In the genomic region with DNA sequence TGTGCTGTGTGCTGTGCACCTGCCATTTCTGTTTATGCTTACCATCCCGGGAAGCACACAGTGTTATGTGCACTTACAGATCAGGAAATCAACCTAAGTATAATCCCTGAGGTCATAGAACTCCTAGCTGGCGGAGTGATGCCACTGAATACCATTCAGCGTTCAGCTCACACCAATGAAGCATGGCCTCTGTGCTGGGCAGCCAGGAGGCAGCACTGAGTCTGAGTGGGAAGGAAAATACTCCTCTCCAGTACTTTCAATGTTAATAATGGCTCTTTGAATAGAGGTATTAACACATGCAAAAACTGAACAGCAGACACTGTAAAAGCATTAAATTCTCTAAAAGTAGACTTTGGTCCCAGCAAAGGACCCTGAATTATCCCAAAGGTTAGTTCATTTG, we compare ENCODE assay signal across 11 mouse cellular contexts.
A peak's percentile ranks its signal among the peaks of the same experiment; 100 is the strongest.
DNase-seq lines count a peak whose midpoint lies in the region; TF ChIP-seq lines count a peak whose summit lies in the region.
"Had no signal": no experiment of that assay in that cellular context is flagged by ENCODE, and none has a peak within 500 bp of the region (broad histone marks: within the 10 kb centered on the region; RNA-seq: fewer than 3 reads in every experiment).

No protein-coding gene starts in this region.

- TF ChIP-seq POLR2A in ES-Bruce4 (IDR thresholded peaks at IDR 0.05; ENCODE audit: insufficient read depth, low read length), result no peak

- peak; percentile 34 for TF ChIP-seq CTCF in left cerebral cortex, adult 2 months (IDR thresholded peaks at IDR 0.05)
- peak; percentile 64 for TF ChIP-seq CTCF in ES-Bruce4 (IDR thresholded peaks at IDR 0.05; ENCODE audit: low read depth, low read length)

- no peak overlapping the region for H3K4me3 ChIP-seq in left cerebral cortex, adult 2 months
- H3K4me3 ChIP-seq in ES-Bruce4 (ENCODE audit: low read depth, low read length), result no peak overlapping the region
- H3K4me3 ChIP-seq: forebrain, embryonic 13.5 days; intestine, embryonic 15.5 days; limb, embryonic 12.5 days had no signal

- DNase-seq in cerebellum, postnatal 10 days, result peak; percentile 16 to 30
- no peak for DNase-seq in cerebellum, adult 9-10 months
- DNase-seq in left cerebral cortex, adult 2 months (ENCODE audit: extremely low spot score in 1 of 2, low spot score in 2 of 2), result no peak
- DNase-seq in left cerebral cortex, postnatal 36 days (ENCODE audit: low spot score in 2 of 2), result no peak
- peak; percentile 12 for DNase-seq in embryo, embryonic 11 days
- no peak for DNase-seq in MN1 (ENCODE audit: low spot score)
- DNase-seq in left cerebral cortex, postnatal 10 days (ENCODE audit: extremely low spot score in 1 of 2, low spot score in 2 of 2), result no peak

- intact Hi-C loops in left cerebral cortex, adult 2 months (cut with DNase I), result no loop called here
- intact Hi-C loops in left cerebral cortex, postnatal 36 days (cut with DNase I), result no loop called here
- intact Hi-C loops in left cerebral cortex, postnatal 10 days (cut with DNase I), result no loop called here

- no peaks in the 10 kb centered on the region; the same call in 1 of the 2 replicates for H3K27me3 ChIP-seq in ES-Bruce4 (ENCODE audit: control insufficient read depth, insufficient read depth, low read length, poor library complexity, severe bottlenecking)
- H3K27me3 ChIP-seq: forebrain, embryonic 13.5 days; intestine, embryonic 15.5 days; limb, embryonic 12.5 days had no signal

- no peak overlapping the region for H3K9ac ChIP-seq in ES-Bruce4 (ENCODE audit: low read depth, poor library complexity, severe bottlenecking)
- H3K9ac ChIP-seq: forebrain, embryonic 13.5 days; intestine, embryonic 15.5 days; limb, embryonic 12.5 days had no signal

- no peak for TF ChIP-seq EP300 in ES-Bruce4 (IDR thresholded peaks at IDR 0.05; ENCODE audit: insufficient read depth, low read depth, low read length)

- H3K27ac ChIP-seq in left cerebral cortex, adult 2 months, result no peak overlapping the region
- no peak overlapping the region for H3K27ac ChIP-seq in ES-Bruce4 (ENCODE audit: insufficient read depth, low read length)
- H3K27ac ChIP-seq: forebrain, embryonic 13.5 days; intestine, embryonic 15.5 days; limb, embryonic 12.5 days had no signal

- no peaks in the 10 kb centered on the region for H3K4me1 ChIP-seq in ES-Bruce4 (ENCODE audit: control insufficient read depth, insufficient read depth, low read length)
- H3K4me1 ChIP-seq: intestine, embryonic 15.5 days; limb, embryonic 12.5 days had no signal

- no peaks in the 10 kb centered on the region; the same call in 1 of the 2 replicates for H3K9me3 ChIP-seq in ES-Bruce4 (replicated peaks; ENCODE audit: control insufficient read depth, insufficient read depth, low read length, poor library complexity, severe bottlenecking)
- H3K9me3 ChIP-seq: forebrain, embryonic 13.5 days; intestine, embryonic 15.5 days; limb, embryonic 12.5 days had no signal

- H3K36me3 ChIP-seq in ES-Bruce4 (ENCODE audit: control insufficient read depth, insufficient read depth, low read length, poor library complexity, severe bottlenecking), result no peaks in the 10 kb centered on the region
- H3K36me3 ChIP-seq: intestine, embryonic 15.5 days; limb, embryonic 12.5 days had no signal

Comparison
In these comparisons a context has a peak if more than half of its experiments do, and no peak if none do; other contexts are left out.
1. DNase-seq: peak in cerebellum, postnatal 10 days (2 of 2) and embryo, embryonic 11 days (single experiment); none in cerebellum, adult 9-10 months (single experiment), left cerebral cortex, adult 2 months (0 of 2), left cerebral cortex, postnatal 36 days (0 of 2), MN1 (single experiment) and left cerebral cortex, postnatal 10 days (0 of 2).